Mouse (Mus musculus) frontal cortex, adult 2 months (tissue): ENCODE measurements at regions not wholly inside any gene's neighbourhood (a gene's known extent, or its start where the extent isn't known, plus 50 kb on each side); places are given as distances from the start of the nearest gene placed in this dataset.

ENCODE experiments used
- DNase-seq, 2 experiments: peaks; one replicate each; pipeline ENCODE4 v3.0.0; 2022; ENCODE audit warnings: low spot score in 1 of 2; ENCODE audit errors: extremely low spot score in 1 of 2

- DNase-seq: peak in 1 of 2 experiments; percentile 77
These were observed 110.5 kb downstream of the Rergl start for GRCm38 (mm10) chr6:139391307-139391706.

- DNase-seq: no peak
These were observed 150.8 kb downstream of the Rergl start for GRCm38 (mm10) chr6:139350939-139351338.

- DNase-seq: peak in 1 of 2 experiments; percentile 8
These were observed 176.6 kb downstream of the Rergl start for GRCm38 (mm10) chr6:139325226-139325625.

- DNase-seq: no peak
These were observed 194.1 kb downstream of the Rergl start for GRCm38 (mm10) chr6:139307651-139308050.

GRCm38 (mm10) chr6:139304306-139304705, 197.5 kb downstream of the Rergl start:
- DNase-seq: no peak

GRCm38 (mm10) chr6:139295701-139296100, 206.1 kb downstream of the Rergl start:
- DNase-seq: peak; percentile 72 to 77

- DNase-seq: no peak
These were observed 222.7 kb downstream of the Rergl start for GRCm38 (mm10) chr6:139279093-139279492.

- DNase-seq: no peak
These were observed 226.3 kb downstream of the Rergl start for GRCm38 (mm10) chr6:139275512-139275911.

GRCm38 (mm10) chr6:139253704-139254103, 248.1 kb downstream of the Rergl start:
- DNase-seq: peak in 1 of 2 experiments; percentile 15

- peak; percentile 13 to 80 for DNase-seq
These were observed 252.7 kb downstream of the Rergl start for GRCm38 (mm10) chr6:139248920-139249547.

- DNase-seq: no peak
These were observed 275.6 kb downstream of the Rergl start for GRCm38 (mm10) chr6:139226127-139226526.

- DNase-seq: no peak
These were observed 287.3 kb downstream of the Rergl start for GRCm38 (mm10) chr6:139214488-139214887.

- DNase-seq: no peak
These were observed 291.5 kb downstream of the Rergl start for GRCm38 (mm10) chr6:139210256-139210655.

- peak; percentile 46 to 53 for DNase-seq
These were observed 303.2 kb downstream of the Rergl start for GRCm38 (mm10) chr6:139198601-139199000.

- no peak for DNase-seq
These were observed 315.3 kb downstream of the Rergl start for GRCm38 (mm10) chr6:139186431-139186830.

GRCm38 (mm10) chr6:139160352-139160751, 341.4 kb downstream of the Rergl start:
- DNase-seq: peak; percentile 63 to 68

GRCm38 (mm10) chr6:139159741-139160140, 342.0 kb downstream of the Rergl start:
- peak; percentile 74 for DNase-seq

- DNase-seq: no peak
These were observed 347.0 kb downstream of the Rergl start for GRCm38 (mm10) chr6:139154802-139155201.

- no peak for DNase-seq
These were observed 366.1 kb downstream of the Rergl start for GRCm38 (mm10) chr6:139135693-139136092.

GRCm38 (mm10) chr6:139132083-139132679, 369.6 kb downstream of the Rergl start:
- no peak for DNase-seq

- no peak for DNase-seq
These were observed 393.5 kb downstream of the Rergl start for GRCm38 (mm10) chr6:139108263-139108662.

GRCm38 (mm10) chr6:139103397-139103796, 398.4 kb downstream of the Rergl start:
- no peak for DNase-seq
